9 mouse cellular contexts compared by ENCODE assay signal in the genomic region with DNA sequence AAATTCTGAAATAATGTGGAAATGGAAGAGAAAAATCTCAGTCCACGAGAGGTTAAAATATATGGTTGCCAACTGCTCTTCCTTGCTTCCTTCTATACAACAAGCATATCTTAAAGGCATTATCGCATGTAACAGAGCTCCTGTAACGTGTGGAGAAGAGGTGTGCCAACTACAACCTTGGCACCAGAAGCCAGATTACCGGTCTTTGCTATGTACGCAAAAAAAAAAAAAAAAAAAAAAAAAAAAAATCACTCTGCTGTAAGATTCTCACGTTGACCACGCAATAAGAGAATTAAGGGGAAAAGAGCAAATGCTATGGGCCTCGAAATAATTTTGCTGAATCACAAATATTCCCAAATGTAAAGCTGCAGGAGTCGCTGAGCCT. TPM values are rescaled to one million over a fixed set of nuclear protein-coding genes. Genes with fewer than 3 reads are reported as not detected.
DNase-seq lines count a peak whose midpoint lies in the region; ATAC-seq and TF ChIP-seq lines count a peak whose summit lies in the region.
"Had no signal": no experiment of that assay in that cellular context is flagged by ENCODE, and none has a peak within 500 bp of the region (broad histone marks: within the 10 kb centered on the region; RNA-seq: fewer than 3 reads in every experiment).

No protein-coding gene starts in this region.

- H3K27me3 ChIP-seq in embryonic facial prominence, embryonic 11.5 days (ENCODE audit: control insufficient read depth, insufficient read depth, low read length): no peaks in the 10 kb centered on the region
- no peaks in the 10 kb centered on the region for H3K27me3 ChIP-seq in hindbrain, postnatal 0 days (ENCODE audit: insufficient read depth, low read length)
- H3K27me3 ChIP-seq in midbrain, embryonic 16.5 days (ENCODE audit: control insufficient read depth, insufficient read depth, low read depth, low read length): no peaks in the 10 kb centered on the region

- H3K9me3 ChIP-seq in embryonic facial prominence, embryonic 11.5 days (replicated peaks; ENCODE audit: control insufficient read depth, low read length): no peaks in the 10 kb centered on the region
- no peaks in the 10 kb centered on the region for H3K9me3 ChIP-seq in hindbrain, postnatal 0 days (ENCODE audit: low read length)
- no peaks in the 10 kb centered on the region for H3K9me3 ChIP-seq in midbrain, embryonic 16.5 days (replicated peaks; ENCODE audit: control insufficient read depth, low read length, poor library complexity, severe bottlenecking)

- H3K9ac ChIP-seq in embryonic facial prominence, embryonic 11.5 days (replicated peaks; ENCODE audit: low read length): peak overlapping the region; percentile 91
- H3K9ac ChIP-seq in hindbrain, postnatal 0 days (replicated peaks; ENCODE audit: low read length): peak overlapping the region; percentile 82
- H3K9ac ChIP-seq in midbrain, embryonic 16.5 days (ENCODE audit: low read depth, low read length): peak overlapping the region; percentile 87

- H3K36me3 ChIP-seq in embryonic facial prominence, embryonic 11.5 days (replicated peaks; ENCODE audit: control insufficient read depth, insufficient read depth, low read depth, low read length): no peaks in the 10 kb centered on the region
- no peaks in the 10 kb centered on the region for H3K36me3 ChIP-seq in hindbrain, postnatal 0 days (ENCODE audit: insufficient read depth, low read length)
- H3K36me3 ChIP-seq in midbrain, embryonic 16.5 days (ENCODE audit: control insufficient read depth, insufficient read depth, low read length): no peaks in the 10 kb centered on the region

- peak overlapping the region; percentile 92 for H3K4me3 ChIP-seq in layer of hippocampus, adult 2 months
- peak overlapping the region; percentile 97 for H3K4me3 ChIP-seq in embryonic facial prominence, embryonic 11.5 days (ENCODE audit: low read depth, low read length)
- peak overlapping the region; percentile 99 for H3K4me3 ChIP-seq in hindbrain, postnatal 0 days (ENCODE audit: low read length)
- peak overlapping the region; percentile 98 for H3K4me3 ChIP-seq in midbrain, embryonic 16.5 days (ENCODE audit: low read depth, low read length)

- 6% methylated on average over 9 of the region's 9 CpGs for WGBS in embryonic facial prominence, embryonic 11.5 days
- WGBS in hindbrain, postnatal 0 days: 10% methylated on average over 9 of the region's 9 CpGs
- WGBS in midbrain, embryonic 16.5 days: 9% methylated on average over 9 of the region's 9 CpGs

- TF ChIP-seq CTCF in layer of hippocampus, adult 2 months (conservative IDR thresholded peaks at IDR 0.05): no peak
- TF ChIP-seq CTCF in hindbrain, postnatal 0 days (IDR thresholded peaks at IDR 0.05; ENCODE audit: low read depth): no peak

- H3K4me2 ChIP-seq in embryonic facial prominence, embryonic 11.5 days (ENCODE audit: low read depth, low read length): peak overlapping the region; percentile 14
- H3K4me2 ChIP-seq in hindbrain, postnatal 0 days (ENCODE audit: low read depth, low read length): peak overlapping the region; percentile 75
- H3K4me2 ChIP-seq in midbrain, embryonic 16.5 days (ENCODE audit: low read length): peak overlapping the region; percentile 74

- DNase-seq in layer of hippocampus, adult 2 months (ENCODE audit: low spot score in 2 of 2): no peak
- no peak for DNase-seq in layer of hippocampus, adult 8-10 months (ENCODE audit: low spot score in 2 of 2)
- DNase-seq in embryonic facial prominence, embryonic 11.5 days (ENCODE audit: low spot score): no peak
- peak; percentile 4 for DNase-seq in hindbrain, postnatal 0 days (ENCODE audit: low spot score)
- DNase-seq in adrenal gland, adult 18-20 months (ENCODE audit: low spot score in 2 of 2): no peak
- DNase-seq in frontal cortex, postnatal 10 days (ENCODE audit: low spot score in 2 of 2): no peak
- no peak for DNase-seq in embryo, embryonic 11 days
- DNase-seq: kidney, postnatal 14 days had no signal

- ATAC-seq in embryonic facial prominence, embryonic 11.5 days (replicated peaks; ENCODE audit: insufficient number of reproducible peaks, low FRiP score, low TSS enrichment, low read depth): no peak
- no peak; the same call in 1 of the 2 replicates for ATAC-seq in hindbrain, postnatal 0 days
- ATAC-seq in midbrain, embryonic 16.5 days: no peak

- no peaks in the 10 kb centered on the region for H3K4me1 ChIP-seq in embryonic facial prominence, embryonic 11.5 days (ENCODE audit: control insufficient read depth, insufficient read depth, low read length)
- peaks cover 4% of the 10 kb centered on the region; the same call in 1 of the 2 replicates for H3K4me1 ChIP-seq in hindbrain, postnatal 0 days (ENCODE audit: insufficient read depth, low read length)
- peaks cover 14% of the 10 kb centered on the region for H3K4me1 ChIP-seq in midbrain, embryonic 16.5 days (ENCODE audit: control insufficient read depth, insufficient read depth, low read length)

- peak overlapping the region; percentile 89 for H3K27ac ChIP-seq in layer of hippocampus, adult 2 months
- no peak overlapping the region for H3K27ac ChIP-seq in embryonic facial prominence, embryonic 11.5 days (replicated peaks; ENCODE audit: low read depth, low read length)
- peak overlapping the region; percentile 88; the same call in 1 of the 2 replicates for H3K27ac ChIP-seq in hindbrain, postnatal 0 days
- peak overlapping the region; percentile 84 for H3K27ac ChIP-seq in midbrain, embryonic 16.5 days (ENCODE audit: low read length)

RNA-seq across cellular contexts. Expression of gene Ipo11, which starts 0.9 kb away (rescaled TPM):
- 10 to 100 TPM; 62.1 to 62.3 TPM for total RNA-seq in layer of hippocampus, adult 2 months (2021)
- 10 to 100 TPM; 61.8 to 69.3 (median 64.6) TPM for total RNA-seq in layer of hippocampus, adult 8-10 months (2022)
- 75.4 and 77.3 TPM in 2 replicates for polyA plus RNA-seq in embryonic facial prominence, embryonic 11.5 days (2014; fragmentation: Nextera tagmentation; extraction: Ambion mirVana)
- total RNA-seq in hindbrain, postnatal 0 days (2014; rRNA removed): 46.7 and 58.0 TPM in 2 replicates
- polyA plus RNA-seq in hindbrain, postnatal 0 days (2015; fragmentation: Nextera tagmentation; extraction: Ambion mirVana): 32.9 and 33.9 TPM in 2 replicates
- 40.3 and 41.1 TPM in 2 replicates for polyA plus RNA-seq in midbrain, embryonic 16.5 days (2015; fragmentation: Nextera tagmentation; extraction: Ambion mirVana)
- 10 to 100 TPM; 31.9 to 36.7 TPM for total RNA-seq in adrenal gland, adult 18-20 months (2021)

RNA-seq across cellular contexts. Expression of gene Dimt1, which starts 11.1 kb away (rescaled TPM):
- 10 to 100 TPM; 22.9 to 23.4 TPM for total RNA-seq in layer of hippocampus, adult 2 months (2021)
- 10 to 100 TPM; 19.8 to 30.2 (median 22.3) TPM for total RNA-seq in layer of hippocampus, adult 8-10 months (2022)
- 49.4 and 57.7 TPM in 2 replicates for polyA plus RNA-seq in embryonic facial prominence, embryonic 11.5 days (2014; fragmentation: Nextera tagmentation; extraction: Ambion mirVana)
- 10.6 and 14.4 TPM in 2 replicates for total RNA-seq in hindbrain, postnatal 0 days (2014; rRNA removed)
- 29.9 and 31.1 TPM in 2 replicates for polyA plus RNA-seq in hindbrain, postnatal 0 days (2015; fragmentation: Nextera tagmentation; extraction: Ambion mirVana)
- polyA plus RNA-seq in midbrain, embryonic 16.5 days (2015; fragmentation: Nextera tagmentation; extraction: Ambion mirVana): 44.0 and 44.6 TPM in 2 replicates
- total RNA-seq in adrenal gland, adult 18-20 months (2021): 10 to 100 TPM; 10.7 to 17.2 TPM

Comparison
In these comparisons a context has a peak if more than half of its experiments do, and no peak if none do; other contexts are left out.
1. H3K4me2 ChIP-seq: peak in every context shown above with its lines; median percentile 75 in hindbrain, postnatal 0 days; 74 in midbrain, embryonic 16.5 days; 14 in embryonic facial prominence, embryonic 11.5 days.